Mouse (Mus musculus) limb, embryonic 11.5 days (tissue): ENCODE measurements around the gene Lzts3. TPM values are rescaled to one million over a fixed set of nuclear protein-coding genes. Genes with fewer than 3 reads are reported as not detected.

Experiments
- ATAC-seq: fragments of 200-750 bp; cut with Nextera tagmentation; 2 replicates; pipeline ENCODE4 v1.8.0; 2017; ENCODE audit warnings: low read depth; ENCODE audit not compliant: insufficient number of reproducible peaks, low FRiP score, low TSS enrichment
- DNase-seq: peaks from one replicate; pipeline ENCODE4 v3.0.0-alpha.2; 2015; ENCODE audit warnings: low spot score
- H3K27ac ChIP-seq: fragments of 300-500 bp; sonication (generic); replicated peaks from 2 replicates; pipeline ENCODE4 v1.5.1; 2014; ENCODE audit warnings: low read depth, mild to moderate bottlenecking, low read length
- H3K27me3 ChIP-seq: fragments of 300-500 bp; sonication (generic); 2 replicates; pipeline ENCODE4 v1.6.1; 2014; ENCODE audit warnings: mild to moderate bottlenecking, low read length, mixed read lengths; ENCODE audit not compliant: control insufficient read depth, insufficient read depth
- H3K36me3 ChIP-seq: fragments of 300-500 bp; sonication (generic); 2 replicates; pipeline ENCODE4 v1.6.1; 2014; ENCODE audit warnings: mild to moderate bottlenecking, low read length, moderate library complexity, mixed read lengths; ENCODE audit not compliant: control insufficient read depth, insufficient read depth
- H3K4me1 ChIP-seq: fragments of 300-500 bp; sonication (generic); 2 replicates; pipeline ENCODE4 v1.6.1; 2014; ENCODE audit warnings: low read length, mixed read lengths; ENCODE audit not compliant: control insufficient read depth, insufficient read depth
- H3K4me2 ChIP-seq: fragments of 300-500 bp; sonication (generic); 2 replicates; pipeline ENCODE4 v1.6.1; 2014; ENCODE audit warnings: low read depth, mild to moderate bottlenecking, moderate library complexity; ENCODE audit not compliant: severe bottlenecking
- H3K4me3 ChIP-seq: fragments of 300-500 bp; sonication (generic); 2 replicates; pipeline ENCODE4 v1.5.1; 2014; ENCODE audit warnings: low read depth, low read length
- H3K9ac ChIP-seq: fragments of 300-500 bp; sonication (generic); 2 replicates; pipeline ENCODE4 v1.6.1; 2014; ENCODE audit warnings: mild to moderate bottlenecking, low read length
- H3K9me3 ChIP-seq: fragments of 300-500 bp; sonication (generic); 2 replicates; pipeline ENCODE4 v1.6.1; 2016; ENCODE audit warnings: low read length; ENCODE audit not compliant: control insufficient read depth
- WGBS: fragments of 180-500 bp; shearing (Covaris S2); extraction: QIAGEN DNeasy Blood & Tissue Kit; methylation state at CpG from one replicate; pipeline ENCODE4 v1.1.7; 2014; 5-methylcytosine and 5-hydroxymethylcytosine counted together
- polyA plus RNA-seq: library from polyadenylated mRNA; unstranded; fragments of >200 nt; fragmentation: Nextera tagmentation; extraction: Ambion mirVana; gene quantifications from 2 replicates; pipeline ENCODE4 v1.2.1, GENCODE M21; 2014

The Lzts3 gene
- polyA plus RNA-seq = 0.88 and 1.1 TPM in 2 replicates

- DNase-seq (peak; percentile 94), ATAC-seq (peak; percentile 93)
- no peaks in the 10 kb centered on the region for H3K9me3 ChIP-seq
- peak within 1 kb of the TSS; percentile 49 for H3K4me3 ChIP-seq
- H3K4me1 ChIP-seq = 0 out of 2 replicates have a peak, but pooled peaks cover 7% of the 10 kb centered on the region
- peaks cover 10% of the 10 kb centered on the region for H3K27me3 ChIP-seq
- peak within 1 kb of the TSS; percentile 89 for H3K4me2 ChIP-seq
- H3K36me3 ChIP-seq = no peaks in the 10 kb centered on the region
- 4% methylated on average over 36 of the region's 40 CpGs for WGBS
- peak within 1 kb of the TSS; percentile 65 for H3K9ac ChIP-seq
- no peak within 1 kb of the TSS for H3K27ac ChIP-seq
Measured at GRCm38 (mm10) chr2:130642684-130643369, at the start of gene Lzts3. Gene Lzts3, minus strand, starts transcription at chr2:130642803.

GRCm38 (mm10) chr2:130689011-130689410 lies 46.4 kb upstream of the Lzts3 start:
- Histone ChIP-seq H3K27ac (no peak overlapping the region), H3K4me1 (no peaks in the 10 kb centered on the region), H3K36me3 (no peaks in the 10 kb centered on the region), H3K4me2 (no peak overlapping the region), H3K27me3 (no peaks in the 10 kb centered on the region), H3K9ac (no peak overlapping the region), H3K4me3 (no peak overlapping the region), H3K9me3 (no peaks in the 10 kb centered on the region)
- ATAC-seq (no peak), DNase-seq (no peak)
- WGBS = 78% methylated on average over 2 of the region's 2 CpGs

GRCm38 (mm10) chr2:130685426-130685825 lies 42.8 kb upstream of the Lzts3 start:
- Histone ChIP-seq H3K27me3 (no peaks in the 10 kb centered on the region), H3K9ac (no peak overlapping the region), H3K4me1 (no peaks in the 10 kb centered on the region), H3K4me2 (no peak overlapping the region), H3K27ac (no peak overlapping the region), H3K9me3 (no peaks in the 10 kb centered on the region), H3K36me3 (peaks cover 8% of the 10 kb centered on the region), H3K4me3 (no peak overlapping the region)
- no peak for ATAC-seq
- no peak for DNase-seq
- WGBS = 83% methylated on average over 9 of the region's 9 CpGs

GRCm38 (mm10) chr2:130681531-130681930 lies 38.9 kb upstream of the Lzts3 start:
- Histone ChIP-seq H3K4me1 (no peaks in the 10 kb centered on the region), H3K9me3 (no peaks in the 10 kb centered on the region), H3K27me3 (no peaks in the 10 kb centered on the region), H3K9ac (no peak overlapping the region), H3K36me3 (peaks cover 33% of the 10 kb centered on the region), H3K27ac (no peak overlapping the region), H3K4me3 (no peak overlapping the region), H3K4me2 (no peak overlapping the region)
- 88% methylated on average over 3 of the region's 3 CpGs for WGBS
- ATAC-seq (no peak), DNase-seq (no peak)

GRCm38 (mm10) chr2:130679899-130680298 lies 37.3 kb upstream of the Lzts3 start:
- H3K9ac ChIP-seq = no peak overlapping the region
- DNase-seq = no peak
- no peaks in the 10 kb centered on the region for H3K27me3 ChIP-seq
- ATAC-seq = no peak
- H3K27ac ChIP-seq = no peak overlapping the region
- WGBS = 90% methylated on average over 6 of the region's 6 CpGs
- no peaks in the 10 kb centered on the region for H3K4me1 ChIP-seq
- H3K4me2 ChIP-seq = no peak overlapping the region
- no peaks in the 10 kb centered on the region for H3K9me3 ChIP-seq
- no peak overlapping the region for H3K4me3 ChIP-seq
- peaks cover 39% of the 10 kb centered on the region for H3K36me3 ChIP-seq

- no peak overlapping the region for H3K4me3 ChIP-seq
- peaks cover 39% of the 10 kb centered on the region for H3K36me3 ChIP-seq
- DNase-seq = no peak
- no peak overlapping the region for H3K9ac ChIP-seq
- 93% methylated on average over 12 of the region's 12 CpGs for WGBS
- ATAC-seq = no peak
- H3K4me1 ChIP-seq = no peaks in the 10 kb centered on the region
- no peak overlapping the region for H3K4me2 ChIP-seq
- no peaks in the 10 kb centered on the region for H3K9me3 ChIP-seq
- no peak overlapping the region for H3K27ac ChIP-seq
- no peaks in the 10 kb centered on the region for H3K27me3 ChIP-seq
Measured at GRCm38 (mm10) chr2:130679154-130679553, 36.6 kb upstream of the Lzts3 start.

- Histone ChIP-seq H3K9ac (no peak overlapping the region), H3K36me3 (peaks cover 39% of the 10 kb centered on the region), H3K9me3 (no peaks in the 10 kb centered on the region), H3K4me2 (no peak overlapping the region), H3K4me3 (no peak overlapping the region), H3K27ac (no peak overlapping the region), H3K27me3 (no peaks in the 10 kb centered on the region), H3K4me1 (no peaks in the 10 kb centered on the region)
- DNase-seq (no peak), ATAC-seq (no peak)
- 83% methylated on average over 10 of the region's 10 CpGs for WGBS
Measured at GRCm38 (mm10) chr2:130677211-130677610, 34.6 kb upstream of the Lzts3 start.

GRCm38 (mm10) chr2:130667559-130667958 lies 25.0 kb upstream of the Lzts3 start, which contains the start of gene Itpa:
Gene Itpa, plus strand, starts transcription at chr2:130667610.
- ATAC-seq = peak; percentile 48; the same call in 1 of the 2 replicates
- H3K4me1 ChIP-seq = peaks cover 15% of the 10 kb centered on the region; the same call in 1 of the 2 replicates
- WGBS = 1% methylated on average over 31 of the region's 31 CpGs

More at GRCm38 (mm10) chr2:130667559-130667958, 25.0 kb upstream of the Lzts3 start, which contains the start of gene Itpa:
- Histone ChIP-seq H3K4me3 (peak within 1 kb of the TSS; percentile 72), H3K27ac (0 out of 2 replicates have a peak within 1 kb of the TSS, but pooled peaks have one; percentile 3), H3K9me3 (no peaks in the 10 kb centered on the region), H3K36me3 (no peaks in the 10 kb centered on the region), H3K9ac (peak within 1 kb of the TSS; percentile 80), H3K4me2 (peak within 1 kb of the TSS; percentile 82), H3K27me3 (no peaks in the 10 kb centered on the region)
- peak; percentile 88 for DNase-seq
